Mouse (Mus musculus): ENCODE results near the gene E130208F15Rik.

The E130208F15Rik gene

GRCm38 (mm10) chr7:30308076-30309005 is 13.2 kb upstream of the E130208F15Rik start, which contains the start of gene Alkbh6:
TSS of gene Alkbh6 (plus strand) at chr7:30308717.
- DNase-seq (ENCODE audit: low spot score), result peak; percentile 96

GRCm38 (mm10) chr7:30309395-30310129 is 12.0 kb upstream of the E130208F15Rik start:
- DNase-seq (ENCODE audit: low spot score), result no peak

- DNase-seq (ENCODE audit: low spot score), result no peak
Observed at GRCm38 (mm10) chr7:30310136-30310535, 11.4 kb upstream of the E130208F15Rik start.

- no peak for DNase-seq (ENCODE audit: low spot score)
Observed at GRCm38 (mm10) chr7:30313666-30314320, 7.7 kb upstream of the E130208F15Rik start.

GRCm38 (mm10) chr7:30314721-30315155 is 6.8 kb upstream of the E130208F15Rik start, which contains the start of gene Syne4:
TSS of gene Syne4 (plus strand) at chr7:30314807.
- no peak for DNase-seq (ENCODE audit: low spot score)

GRCm38 (mm10) chr7:30315559-30316529 is 5.7 kb upstream of the E130208F15Rik start:
- no peak for DNase-seq (ENCODE audit: low spot score)

- DNase-seq (ENCODE audit: low spot score), result no peak
Observed at GRCm38 (mm10) chr7:30318142-30318541, 3.4 kb upstream of the E130208F15Rik start.

- no peak for DNase-seq (ENCODE audit: low spot score)
Observed at GRCm38 (mm10) chr7:30320946-30321345, 594 bp upstream of the E130208F15Rik start.

GRCm38 (mm10) chr7:30322285-30322667 is 736 bp downstream of the E130208F15Rik start:
- DNase-seq (ENCODE audit: low spot score), result peak; percentile 96

GRCm38 (mm10) chr7:30322865-30323264 is 1.3 kb downstream of the E130208F15Rik start:
- DNase-seq (ENCODE audit: low spot score), result peak; percentile 61

- DNase-seq (ENCODE audit: low spot score), result no peak
Observed at GRCm38 (mm10) chr7:30323795-30324194, 2.3 kb downstream of the E130208F15Rik start, which contains the start of gene Sdhaf1. TSS of gene Sdhaf1 (minus strand) at chr7:30323895.

- DNase-seq (ENCODE audit: low spot score), result no peak
Observed at GRCm38 (mm10) chr7:30324300-30324944, 2.9 kb downstream of the E130208F15Rik start.

GRCm38 (mm10) chr7:30325364-30325763 is 3.8 kb downstream of the E130208F15Rik start:
- DNase-seq (ENCODE audit: low spot score), result peak; percentile 76

- no peak for DNase-seq (ENCODE audit: low spot score)
Observed at GRCm38 (mm10) chr7:30326427-30326826, 4.9 kb downstream of the E130208F15Rik start.

GRCm38 (mm10) chr7:30327140-30327539 is 5.6 kb downstream of the E130208F15Rik start:
- DNase-seq (ENCODE audit: low spot score), result no peak

- DNase-seq (ENCODE audit: low spot score), result no peak
Observed at GRCm38 (mm10) chr7:30328379-30328778, 6.8 kb downstream of the E130208F15Rik start.

- peak; percentile 87 for DNase-seq (ENCODE audit: low spot score)
Observed at GRCm38 (mm10) chr7:30331887-30332286, 10.3 kb downstream of the E130208F15Rik start.

GRCm38 (mm10) chr7:30332622-30333259 is 11.2 kb downstream of the E130208F15Rik start:
- DNase-seq (ENCODE audit: low spot score), result peak; percentile 22

GRCm38 (mm10) chr7:30333436-30333835 is 11.9 kb downstream of the E130208F15Rik start:
- peak; percentile 15 for DNase-seq (ENCODE audit: low spot score)

- no peak for DNase-seq (ENCODE audit: low spot score)
Observed at GRCm38 (mm10) chr7:30334563-30334962, 13.0 kb downstream of the E130208F15Rik start.

Data from T-cell, adult 2 months (primary cell).